In the genomic region with DNA sequence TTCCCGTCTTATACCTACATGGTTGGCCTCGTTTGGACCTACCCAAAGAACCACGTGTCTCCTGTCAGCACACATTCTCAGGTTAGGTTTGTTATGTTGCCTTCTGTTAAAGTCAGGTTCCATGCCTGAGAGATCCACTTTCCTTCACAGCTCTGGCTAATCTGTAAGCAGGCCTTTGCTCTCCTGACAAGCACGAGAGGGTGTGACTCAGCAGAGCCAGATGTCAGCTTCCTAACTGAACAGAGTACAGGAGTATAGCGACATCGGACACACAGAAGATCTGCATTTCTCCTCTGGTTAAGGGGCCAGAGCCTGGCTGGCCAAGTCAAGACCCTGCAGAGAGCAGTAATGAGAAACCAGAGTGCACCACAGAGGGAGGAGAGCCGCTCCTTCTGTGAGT, we compare ENCODE assay signal across 10 mouse cellular contexts. TPM values are rescaled to one million over a fixed set of nuclear protein-coding genes. Genes with fewer than 3 reads are reported as not detected.
DNase-seq lines count a peak whose midpoint lies in the region; ATAC-seq lines count a peak whose summit lies in the region.
"Had no signal": no experiment of that assay in that cellular context is flagged by ENCODE, and none has a peak within 500 bp of the region (broad histone marks: within the 10 kb centered on the region; RNA-seq: fewer than 3 reads in every experiment).

No protein-coding gene starts in this region.

- no peak overlapping the region for H3K9ac ChIP-seq in heart, embryonic 15.5 days

- H3K27ac ChIP-seq in heart, embryonic 15.5 days = no peak overlapping the region

- no peaks in the 10 kb centered on the region for H3K27me3 ChIP-seq in heart, embryonic 15.5 days

- H3K36me3 ChIP-seq in heart, embryonic 15.5 days = no peaks in the 10 kb centered on the region

- DNase-seq in heart, adult 11 months = no peak
- DNase-seq in MN1 (ENCODE audit: low spot score) = peak; percentile 37
- peak; percentile 18 for DNase-seq in induced T-regulatory cell, adult 2 months (ENCODE audit: low read depth)
- no peak for DNase-seq in frontal cortex, postnatal 10 days (ENCODE audit: low spot score in 2 of 2)
- DNase-seq in left cerebral cortex, adult 11 months (ENCODE audit: low spot score) = no peak
- DNase-seq: cerebellum, postnatal 25 days had no signal

- 30% methylated on average over 7 of the region's 7 CpGs for WGBS in heart, embryonic 15.5 days

- peak overlapping the region; percentile 36 for H3K4me3 ChIP-seq in heart, embryonic 15.5 days

- H3K4me2 ChIP-seq in heart, embryonic 15.5 days = peak overlapping the region; percentile 58

- H3K9me3 ChIP-seq in heart, embryonic 15.5 days (replicated peaks) = no peaks in the 10 kb centered on the region

- no peak for ATAC-seq in heart, embryonic 15.5 days (replicated peaks; ENCODE audit: insufficient number of reproducible peaks, insufficient read depth, low FRiP score, low read depth)
- peak; percentile 11; the same call in 1 of the 2 replicates for ATAC-seq in megakaryocyte, adult 5-6 weeks (ENCODE audit: poor library complexity, severe bottlenecking)
- ATAC-seq in monocyte, adult 5-6 weeks (replicated peaks; ENCODE audit: insufficient number of reproducible peaks, low FRiP score, low TSS enrichment, poor library complexity, severe bottlenecking) = no peak
- ATAC-seq: hindbrain, embryonic 16.5 days had no signal

- H3K4me1 ChIP-seq in heart, embryonic 15.5 days (replicated peaks) = peaks cover 9% of the 10 kb centered on the region

RNA-seq across cellular contexts. Expression of a gene that starts 55.9 kb away (rescaled TPM):
- 2.1 and 2.3 TPM in 2 replicates for polyA plus RNA-seq in heart, embryonic 15.5 days (2015; fragmentation: Nextera tagmentation; extraction: Ambion mirVana)
- total RNA-seq in megakaryocyte, adult 5-6 weeks (2015) = not detected in 2 replicates
- not detected in 2 replicates for total RNA-seq in megakaryocyte, adult 5-6 weeks (2017)
- total RNA-seq in monocyte, adult 5-6 weeks (2017) = not detected in 3 replicates

Comparison
In these comparisons a context has a peak if more than half of its experiments do, and no peak if none do; other contexts are left out.
1. DNase-seq: peak in MN1 (single experiment) and induced T-regulatory cell, adult 2 months (single experiment); none in heart, adult 11 months (single experiment), frontal cortex, postnatal 10 days (0 of 2) and left cerebral cortex, adult 11 months (single experiment).